Mouse (Mus musculus) small intestine, adult 2 months (tissue): ENCODE results near the gene Plch1. TPM values are rescaled to one million over a fixed set of nuclear protein-coding genes. Genes with fewer than 3 reads are reported as not detected.

ENCODE experiments used
- H3K27ac ChIP-seq: fragments of 200-500 bp; 2 replicates; pipeline ENCODE4 v1.5.1; 2012; ENCODE audit warnings: low read depth, low read length, control low read depth, inconsistent platforms; ENCODE audit not compliant: insufficient read depth
- H3K27me3 ChIP-seq: fragments of 200-500 bp; 2 replicates; pipeline ENCODE4 v1.6.1; 2012; ENCODE audit warnings: mild to moderate bottlenecking, moderate library complexity, low read length, inconsistent platforms; ENCODE audit not compliant: control insufficient read depth, insufficient read depth
- H3K36me3 ChIP-seq: fragments of 200-500 bp; 2 replicates; pipeline ENCODE4 v1.6.1; 2012; ENCODE audit warnings: mild to moderate bottlenecking, low read length, control low read depth, inconsistent platforms; ENCODE audit not compliant: control insufficient read depth, insufficient read depth
- H3K4me1 ChIP-seq: fragments of 200-500 bp; 2 replicates; pipeline ENCODE4 v1.6.1; 2012; ENCODE audit warnings: low read length, inconsistent platforms, mixed read lengths; ENCODE audit not compliant: control insufficient read depth, insufficient read depth, insufficient read length
- H3K4me3 ChIP-seq: fragments of 200-500 bp; 2 replicates; pipeline ENCODE4 v1.5.1; 2012; ENCODE audit warnings: low read depth, mild to moderate bottlenecking, control low read depth, inconsistent platforms, low read length, moderate library complexity
- CTCF ChIP-seq: fragments of 200-500 bp; IDR thresholded peaks from 2 replicates; pipeline ENCODE4 v1.5.1; 2012; ENCODE audit warnings: low read depth, mild to moderate bottlenecking, control low read depth, inconsistent platforms, low read length, moderate library complexity, mixed read lengths; ENCODE audit not compliant: insufficient replicate concordance, insufficient read length; ENCODE audit errors: extremely low read depth
- POLR2A ChIP-seq: fragments of 200-500 bp; IDR thresholded peaks from 2 replicates; pipeline ENCODE4 v1.6.1; 2012; ENCODE audit warnings: low read depth, mild to moderate bottlenecking, control low read depth, inconsistent platforms, low read length, moderate library complexity
- WGBS: fragments of 180-500 bp; shearing (Covaris S2); methylation state at CpG from one replicate; pipeline ENCODE4 v1.1.7; 2018; 5-methylcytosine and 5-hydroxymethylcytosine counted together
- polyA plus RNA-seq: library from polyadenylated mRNA; depleted of rRNA; stranded (reverse); fragments of >200 nt; gene quantifications from 2 replicates; pipeline ENCODE4 v1.2.3, GENCODE M21; 2012

Gene Plch1
- polyA plus RNA-seq, 1 experiment, result 1.2 TPM

GRCm38 (mm10) chr3:63905241-63905640 lies 6.0 kb upstream of the Plch1 start:
- peak overlapping the region; percentile 46 for H3K4me3 ChIP-seq
- H3K36me3 ChIP-seq, result no peaks in the 10 kb centered on the region
- no peak overlapping the region for H3K27ac ChIP-seq
- H3K27me3 ChIP-seq, result no peaks in the 10 kb centered on the region
- 6% methylated on average over 18 of the region's 18 CpGs for WGBS
- TF ChIP-seq POLR2A (no peak), CTCF (no peak)
- peaks cover 6% of the 10 kb centered on the region; the same call in 1 of the 2 replicates for H3K4me1 ChIP-seq

GRCm38 (mm10) chr3:63904157-63904556 lies 4.9 kb upstream of the Plch1 start:
- no peak overlapping the region for H3K4me3 ChIP-seq
- H3K36me3 ChIP-seq, result no peaks in the 10 kb centered on the region
- H3K27me3 ChIP-seq, result no peaks in the 10 kb centered on the region
- 39% methylated on average over 2 of the region's 2 CpGs for WGBS
- no peak for TF ChIP-seq POLR2A
- no peak for TF ChIP-seq CTCF
- H3K4me1 ChIP-seq, result peaks cover 6% of the 10 kb centered on the region; the same call in 1 of the 2 replicates
- no peak overlapping the region for H3K27ac ChIP-seq

GRCm38 (mm10) chr3:63900021-63900571 lies 824 bp upstream of the Plch1 start:
- 20% methylated on average over 12 of the region's 12 CpGs for WGBS
- no peak overlapping the region for H3K27ac ChIP-seq
- peaks cover 7% of the 10 kb centered on the region; the same call in 1 of the 2 replicates for H3K4me1 ChIP-seq
- H3K36me3 ChIP-seq, result no peaks in the 10 kb centered on the region
- H3K27me3 ChIP-seq, result no peaks in the 10 kb centered on the region
- H3K4me3 ChIP-seq, result no peak overlapping the region
- TF ChIP-seq POLR2A, result no peak
- no peak for TF ChIP-seq CTCF

- WGBS, result under 1% methylated on average over 41 of the region's 41 CpGs
- Histone ChIP-seq H3K27ac (no peak overlapping the region), H3K4me1 (0 out of 2 replicates have a peak, but pooled peaks cover 3% of the 10 kb centered on the region), H3K4me3 (peak overlapping the region; percentile 87), H3K27me3 (no peaks in the 10 kb centered on the region), H3K36me3 (no peaks in the 10 kb centered on the region)
- TF ChIP-seq POLR2A, result no peak
- no peak for TF ChIP-seq CTCF
Observed at GRCm38 (mm10) chr3:63898581-63899308, 527 bp downstream of the Plch1 start.

- no peaks in the 10 kb centered on the region for H3K27me3 ChIP-seq
- no peaks in the 10 kb centered on the region for H3K36me3 ChIP-seq
- TF ChIP-seq POLR2A (no peak), CTCF (no peak)
- H3K4me3 ChIP-seq, result no peak overlapping the region
- 23% methylated on average over 1 of the region's 1 CpGs for WGBS
- H3K4me1 ChIP-seq, result 0 out of 2 replicates have a peak, but pooled peaks cover 3% of the 10 kb centered on the region
- H3K27ac ChIP-seq, result no peak overlapping the region
Observed at GRCm38 (mm10) chr3:63897177-63897576, 2.1 kb downstream of the Plch1 start.

GRCm38 (mm10) chr3:63896303-63896702 lies 3.0 kb downstream of the Plch1 start:
- TF ChIP-seq POLR2A, result no peak
- TF ChIP-seq CTCF, result no peak
- H3K4me3 ChIP-seq, result no peak overlapping the region
- 90% methylated on average over 4 of the region's 4 CpGs for WGBS
- H3K27me3 ChIP-seq, result no peaks in the 10 kb centered on the region
- 0 out of 2 replicates have a peak, but pooled peaks cover 3% of the 10 kb centered on the region for H3K4me1 ChIP-seq
- H3K36me3 ChIP-seq, result no peaks in the 10 kb centered on the region
- H3K27ac ChIP-seq, result no peak overlapping the region

- H3K36me3 ChIP-seq, result no peaks in the 10 kb centered on the region
- no peak overlapping the region for H3K4me3 ChIP-seq
- H3K4me1 ChIP-seq, result 0 out of 2 replicates have a peak, but pooled peaks cover 3% of the 10 kb centered on the region
- H3K27me3 ChIP-seq, result no peaks in the 10 kb centered on the region
- TF ChIP-seq POLR2A (no peak), CTCF (no peak)
- no peak overlapping the region for H3K27ac ChIP-seq
- WGBS, result 71% methylated on average over 2 of the region's 2 CpGs
Observed at GRCm38 (mm10) chr3:63895786-63896185, 3.5 kb downstream of the Plch1 start.
